Mouse (Mus musculus) midbrain, embryonic 13.5 days (tissue): Measurements from ENCODE around the gene Ech1. TPM values are rescaled to one million over a fixed set of nuclear protein-coding genes. Genes with fewer than 3 reads are reported as not detected.

Source experiments
- ATAC-seq: fragments of 200-750 bp; cut with Nextera tagmentation; 2 replicates; pipeline ENCODE4 v1.8.0; 2017; ENCODE audit warnings: mild to moderate bottlenecking, moderate TSS enrichment, moderate library complexity
- H3K27ac ChIP-seq: fragments of 300-500 bp; sonication (generic); 2 replicates; pipeline ENCODE4 v1.5.1; 2015; ENCODE audit warnings: inconsistent platforms, mild to moderate bottlenecking, moderate library complexity
- H3K27me3 ChIP-seq: fragments of 300-500 bp; sonication (generic); 2 replicates; pipeline ENCODE4 v1.6.1; 2015; ENCODE audit warnings: mild to moderate bottlenecking, inconsistent platforms
- H3K36me3 ChIP-seq: fragments of 300-500 bp; sonication (generic); 2 replicates; pipeline ENCODE4 v1.6.1; 2015; ENCODE audit warnings: mild to moderate bottlenecking, inconsistent platforms
- H3K4me1 ChIP-seq: fragments of 300-500 bp; sonication (generic); replicated peaks from 2 replicates; pipeline ENCODE4 v1.6.1; 2015; ENCODE audit warnings: inconsistent platforms
- H3K4me2 ChIP-seq: fragments of 300-500 bp; sonication (generic); replicated peaks from 2 replicates; pipeline ENCODE4 v1.6.1; 2015; ENCODE audit warnings: moderate library complexity, mild to moderate bottlenecking, inconsistent platforms
- H3K4me3 ChIP-seq: fragments of 300-500 bp; sonication (generic); replicated peaks from 2 replicates; pipeline ENCODE4 v1.5.1; 2015; ENCODE audit warnings: mild to moderate bottlenecking, inconsistent platforms
- H3K9ac ChIP-seq: fragments of 300-500 bp; sonication (generic); replicated peaks from 2 replicates; pipeline ENCODE4 v1.6.1; 2015; ENCODE audit warnings: mild to moderate bottlenecking, inconsistent platforms
- H3K9me3 ChIP-seq: fragments of 300-500 bp; sonication (generic); 2 replicates; pipeline ENCODE4 v1.6.1; 2016; ENCODE audit warnings: mild to moderate bottlenecking, inconsistent platforms
- WGBS: fragments of 180-500 bp; shearing (Covaris S2); methylation state at CpG from one replicate; pipeline ENCODE4 v1.1.7; 2015; 5-methylcytosine and 5-hydroxymethylcytosine counted together
- polyA plus RNA-seq: library from polyadenylated mRNA; unstranded; fragments of >200 nt; fragmentation: Nextera tagmentation; extraction: Ambion mirVana; gene quantifications from 2 replicates; pipeline ENCODE4 v1.2.1, GENCODE M21; 2015

Ech1 gene
- polyA plus RNA-seq = 69.4 and 71.6 TPM in 2 replicates

- Histone ChIP-seq H3K27me3 (no peaks in the 10 kb centered on the region), H3K4me2 (peak within 1 kb of the TSS; percentile 56), H3K36me3 (peaks cover 36% of the 10 kb centered on the region), H3K4me1 (peaks cover 34% of the 10 kb centered on the region), H3K27ac (peak within 1 kb of the TSS; percentile 80), H3K9me3 (no peaks in the 10 kb centered on the region), H3K4me3 (peak within 1 kb of the TSS; percentile 51), H3K9ac (peak within 1 kb of the TSS; percentile 66)
- WGBS = 2% methylated on average over 33 of the region's 33 CpGs
- ATAC-seq = peak; percentile 86
These were observed at the start of gene Ech1 for GRCm38 (mm10) chr7:28824941-28825685. Gene Ech1, plus strand, starts transcription at chr7:28825217.

- Histone ChIP-seq H3K27ac (no peak overlapping the region), H3K9me3 (no peaks in the 10 kb centered on the region), H3K36me3 (peaks cover 46% of the 10 kb centered on the region), H3K4me2 (no peak overlapping the region), H3K4me1 (peaks cover 12% of the 10 kb centered on the region), H3K27me3 (no peaks in the 10 kb centered on the region), H3K9ac (no peak overlapping the region), H3K4me3 (no peak overlapping the region)
- no peak for ATAC-seq
- 90% methylated on average over 9 of the region's 9 CpGs for WGBS
These were observed 46.2 kb upstream of the Ech1 start for GRCm38 (mm10) chr7:28778825-28779224.

- WGBS = 47% methylated on average over 6 of the region's 6 CpGs
- Histone ChIP-seq H3K4me3 (no peak overlapping the region), H3K9me3 (no peaks in the 10 kb centered on the region), H3K4me1 (peaks cover 7% of the 10 kb centered on the region), H3K4me2 (no peak overlapping the region), H3K36me3 (peaks cover 40% of the 10 kb centered on the region), H3K27ac (no peak overlapping the region), H3K9ac (no peak overlapping the region), H3K27me3 (no peaks in the 10 kb centered on the region)
- ATAC-seq = peak; percentile 79
These were observed 44.9 kb upstream of the Ech1 start for GRCm38 (mm10) chr7:28780067-28780658.

GRCm38 (mm10) chr7:28780857-28781256 lies 44.2 kb upstream of the Ech1 start:
- 78% methylated on average over 7 of the region's 7 CpGs for WGBS
- peaks cover 46% of the 10 kb centered on the region for H3K36me3 ChIP-seq
- no peak for ATAC-seq

GRCm38 (mm10) chr7:28781261-28781663 lies 43.8 kb upstream of the Ech1 start:
- Histone ChIP-seq H3K27ac (no peak overlapping the region), H3K36me3 (peaks cover 48% of the 10 kb centered on the region), H3K9me3 (no peaks in the 10 kb centered on the region), H3K27me3 (no peaks in the 10 kb centered on the region), H3K4me1 (peaks cover 7% of the 10 kb centered on the region), H3K4me2 (no peak overlapping the region), H3K4me3 (no peak overlapping the region), H3K9ac (no peak overlapping the region)
- 93% methylated on average over 8 of the region's 8 CpGs for WGBS
- ATAC-seq = no peak

More at GRCm38 (mm10) chr7:28780857-28781256, 44.2 kb upstream of the Ech1 start:
- no peaks in the 10 kb centered on the region for H3K9me3 ChIP-seq
- no peaks in the 10 kb centered on the region for H3K27me3 ChIP-seq
- no peak overlapping the region for H3K4me2 ChIP-seq
- no peak overlapping the region for H3K9ac ChIP-seq
- peaks cover 7% of the 10 kb centered on the region for H3K4me1 ChIP-seq
- no peak overlapping the region for H3K27ac ChIP-seq
- no peak overlapping the region for H3K4me3 ChIP-seq

- ATAC-seq = no peak
- H3K4me2 ChIP-seq = no peak overlapping the region
- no peak overlapping the region for H3K4me3 ChIP-seq
- 75% methylated on average over 5 of the region's 5 CpGs for WGBS
- no peaks in the 10 kb centered on the region for H3K9me3 ChIP-seq
- no peak overlapping the region for H3K27ac ChIP-seq
- peaks cover 6% of the 10 kb centered on the region for H3K4me1 ChIP-seq
- H3K36me3 ChIP-seq = peaks cover 54% of the 10 kb centered on the region
- no peak overlapping the region for H3K9ac ChIP-seq
- no peaks in the 10 kb centered on the region for H3K27me3 ChIP-seq
These were observed 39.9 kb upstream of the Ech1 start for GRCm38 (mm10) chr7:28785161-28785560.

- H3K9ac ChIP-seq = 0 out of 2 replicates have a peak overlapping the region, but pooled peaks have one; percentile 6
- H3K36me3 ChIP-seq = peaks cover 50% of the 10 kb centered on the region
- no peak overlapping the region for H3K4me3 ChIP-seq
- ATAC-seq = no peak
- H3K27ac ChIP-seq = no peak overlapping the region
- no peaks in the 10 kb centered on the region for H3K4me1 ChIP-seq
- WGBS = 96% methylated on average over 9 of the region's 9 CpGs
- H3K27me3 ChIP-seq = no peaks in the 10 kb centered on the region
- H3K4me2 ChIP-seq = no peak overlapping the region
- H3K9me3 ChIP-seq = no peaks in the 10 kb centered on the region
These were observed 37.1 kb upstream of the Ech1 start for GRCm38 (mm10) chr7:28787884-28788283.

- H3K9me3 ChIP-seq = no peaks in the 10 kb centered on the region
- H3K27me3 ChIP-seq = no peaks in the 10 kb centered on the region
- no peak for ATAC-seq
- 0 out of 2 replicates have a peak within 1 kb of the TSS, but pooled peaks have one; percentile 6 for H3K9ac ChIP-seq
- H3K27ac ChIP-seq = no peak within 1 kb of the TSS
- H3K4me3 ChIP-seq = no peak within 1 kb of the TSS
- H3K4me1 ChIP-seq = no peaks in the 10 kb centered on the region
- H3K4me2 ChIP-seq = no peak within 1 kb of the TSS
- H3K36me3 ChIP-seq = peaks cover 43% of the 10 kb centered on the region
- 88% methylated on average over 5 of the region's 5 CpGs for WGBS
These were observed 36.5 kb upstream of the Ech1 start, which contains the start of gene Rinl for GRCm38 (mm10) chr7:28788307-28789195. Gene Rinl, plus strand, starts transcription at chr7:28788969.

GRCm38 (mm10) chr7:28789235-28789634 lies 35.8 kb upstream of the Ech1 start:
- no peak for ATAC-seq
- Histone ChIP-seq H3K36me3 (peaks cover 39% of the 10 kb centered on the region), H3K4me2 (no peak overlapping the region), H3K9me3 (no peaks in the 10 kb centered on the region), H3K4me3 (no peak overlapping the region), H3K9ac (no peak overlapping the region), H3K27me3 (no peaks in the 10 kb centered on the region), H3K4me1 (no peaks in the 10 kb centered on the region), H3K27ac (no peak overlapping the region)
- WGBS = 93% methylated on average over 3 of the region's 3 CpGs

- no peaks in the 10 kb centered on the region for H3K4me1 ChIP-seq
- H3K4me3 ChIP-seq = no peak overlapping the region
- peaks cover 34% of the 10 kb centered on the region for H3K36me3 ChIP-seq
- H3K4me2 ChIP-seq = no peak overlapping the region
- 0 out of 2 replicates have a peak, but pooled peaks have one; percentile 30 for ATAC-seq
- no peaks in the 10 kb centered on the region for H3K9me3 ChIP-seq
- no peak overlapping the region for H3K9ac ChIP-seq
- H3K27ac ChIP-seq = no peak overlapping the region
- H3K27me3 ChIP-seq = no peaks in the 10 kb centered on the region
- 48% methylated on average over 8 of the region's 8 CpGs for WGBS
These were observed 34.8 kb upstream of the Ech1 start for GRCm38 (mm10) chr7:28790066-28790806.

GRCm38 (mm10) chr7:28791706-28792105 lies 33.3 kb upstream of the Ech1 start:
- H3K4me3 ChIP-seq = no peak overlapping the region
- no peak for ATAC-seq
- 0 out of 2 replicates have a peak, but pooled peaks cover 8% of the 10 kb centered on the region for H3K27me3 ChIP-seq
- H3K9ac ChIP-seq = no peak overlapping the region
- H3K27ac ChIP-seq = no peak overlapping the region
- H3K36me3 ChIP-seq = peaks cover 19% of the 10 kb centered on the region
- H3K4me2 ChIP-seq = no peak overlapping the region
- H3K9me3 ChIP-seq = no peaks in the 10 kb centered on the region
- H3K4me1 ChIP-seq = peaks cover 4% of the 10 kb centered on the region; the same call in 1 of the 2 replicates
